Mouse (Mus musculus) stomach, postnatal 0 days (tissue): ENCODE results near the gene Zbtb46.

ENCODE experiments used
- CTCF ChIP-seq: IDR thresholded peaks from 2 replicates; pipeline ENCODE4 v1.5.1; 2016; ENCODE audit warnings: antibody characterized with exemption, low read depth, mild to moderate bottlenecking, moderate library complexity
- EP300 ChIP-seq: optimal IDR thresholded peaks from 2 replicates; pipeline ENCODE3; 2016; ENCODE audit warnings: antibody characterized with exemption

DNA sequence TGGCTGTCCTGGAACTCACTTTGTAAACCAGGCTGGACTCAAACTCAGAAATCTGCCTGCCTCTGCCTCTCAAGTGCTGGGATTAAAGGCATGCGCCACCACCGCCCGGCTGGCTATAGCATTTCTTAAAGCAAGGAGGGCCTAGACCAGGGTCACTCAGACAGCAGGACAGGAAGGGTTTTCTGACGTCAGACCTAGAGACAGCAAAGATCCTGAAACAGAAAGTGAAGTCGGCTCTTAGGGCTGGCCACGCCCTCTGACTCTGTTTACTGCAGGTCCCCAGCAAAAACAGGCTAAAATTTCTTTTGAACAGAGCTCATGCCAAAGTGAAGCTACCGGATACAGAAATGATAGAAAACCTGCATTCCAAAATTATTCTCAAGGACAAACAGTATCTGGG lies 49.6 kb downstream of the Zbtb46 start:
- no peak for TF ChIP-seq CTCF
- no peak for TF ChIP-seq EP300
